Mouse (Mus musculus): Measurements from ENCODE around the gene Ank3.

Ank3 gene

DNA sequence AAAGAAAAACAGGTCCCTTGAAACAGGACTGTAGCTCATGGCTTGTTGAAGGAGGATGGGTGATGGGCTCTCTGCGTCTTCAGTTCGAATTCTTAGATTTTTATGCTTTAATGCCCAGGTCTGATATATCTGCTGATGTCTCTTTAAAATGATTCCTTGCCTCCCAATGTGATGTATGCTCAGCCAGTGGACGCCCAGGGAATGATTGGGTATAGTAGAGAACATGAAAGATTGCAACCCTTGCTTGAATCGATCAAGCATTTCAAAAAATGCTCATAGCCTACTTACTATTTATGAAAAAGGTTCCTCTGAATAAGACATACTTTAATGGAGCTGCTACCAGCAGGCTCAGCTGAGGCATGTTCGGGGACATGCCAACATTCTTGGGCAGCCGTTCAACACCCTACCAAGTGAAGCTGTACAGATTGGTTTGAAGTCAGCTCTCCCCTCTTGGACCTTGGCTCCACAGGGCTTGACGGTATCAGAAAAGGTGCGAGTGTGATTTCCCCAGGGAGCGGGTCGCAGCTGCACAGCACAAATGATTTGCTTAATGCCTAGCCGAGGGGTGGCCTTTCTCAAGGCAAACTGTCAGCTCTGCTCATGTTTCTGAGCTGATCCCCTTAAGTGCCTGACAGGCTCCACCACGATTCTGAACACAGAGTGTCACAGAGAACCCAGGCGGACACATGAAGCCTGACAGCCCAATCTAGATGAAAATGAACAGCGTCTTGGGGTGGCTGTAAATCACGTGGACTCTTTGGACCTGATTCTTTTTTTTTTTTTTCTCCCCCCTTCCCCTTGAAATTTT, 136.8 kb downstream of the Ank3 start:
- no peak for DNase-seq (ENCODE audit: low read depth, low spot score)

DNA sequence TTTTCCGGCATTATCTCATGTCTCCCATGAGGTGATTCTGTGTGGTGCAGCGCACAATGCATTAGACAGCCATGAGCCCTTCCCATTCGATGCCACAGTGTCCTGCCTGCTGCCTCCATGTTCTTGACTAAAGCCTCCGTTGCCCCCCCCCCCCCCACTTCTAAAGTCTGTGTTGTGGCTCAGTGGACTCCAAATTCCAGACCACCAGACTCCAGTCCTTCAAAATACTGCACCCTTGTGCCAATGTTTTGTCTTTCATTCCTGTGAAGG, 137.3 kb downstream of the Ank3 start:
- no peak for DNase-seq (ENCODE audit: low read depth, low spot score)

DNA sequence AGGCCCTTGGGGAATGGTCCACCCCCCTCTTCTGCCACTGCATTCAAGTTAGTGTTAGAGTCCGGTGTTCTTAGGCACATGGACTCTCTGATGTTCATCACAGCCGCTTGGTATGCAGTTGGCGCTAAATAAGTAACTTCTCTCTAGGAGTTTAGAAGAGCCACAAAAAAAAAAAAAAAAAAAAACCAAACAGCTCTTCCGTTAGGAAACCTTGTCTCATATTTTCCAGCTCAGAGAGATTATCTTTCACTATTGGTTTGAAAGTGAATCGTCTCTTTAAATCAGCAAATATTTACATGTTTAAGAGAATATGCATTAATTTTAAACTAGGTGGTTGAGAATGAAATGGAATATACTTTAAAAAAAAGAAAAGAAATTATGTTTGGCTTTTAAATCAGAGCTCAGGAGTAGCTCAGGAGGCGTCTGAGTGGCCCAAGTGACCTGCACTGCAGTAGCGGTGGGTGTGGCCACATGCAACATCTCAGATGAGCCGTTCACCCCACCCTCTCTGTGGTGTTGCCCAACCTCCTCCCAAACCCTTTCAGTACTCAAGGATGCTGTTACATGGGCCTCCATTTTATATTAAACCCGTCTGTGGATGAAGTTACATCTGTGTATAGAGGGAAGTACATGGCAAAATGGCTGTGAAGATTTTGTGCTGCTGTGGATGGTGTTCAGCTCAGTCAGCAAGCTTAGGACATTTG, 138.0 kb downstream of the Ank3 start:
- no peak for DNase-seq (ENCODE audit: low read depth, low spot score)

DNA sequence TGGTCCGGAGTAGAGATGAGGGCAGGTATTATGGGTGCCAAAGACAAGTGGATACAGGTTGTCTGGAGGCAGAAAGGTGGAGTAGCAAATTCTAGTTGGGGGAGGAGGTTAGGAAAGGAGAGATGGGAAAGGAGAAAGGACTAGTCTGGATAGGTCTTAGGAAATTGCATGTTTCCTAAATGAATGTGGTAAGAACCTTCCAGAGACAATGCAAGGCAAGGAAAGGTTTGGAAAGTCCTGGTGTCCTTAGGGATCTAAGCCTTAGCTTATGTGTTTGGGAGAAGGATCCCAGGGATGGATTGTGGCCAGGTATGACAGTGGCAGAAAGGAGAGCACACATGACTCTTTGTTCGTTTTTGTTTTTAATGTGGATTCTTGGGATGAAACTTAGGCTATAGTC, 139.7 kb downstream of the Ank3 start:
- no peak for DNase-seq (ENCODE audit: low read depth, low spot score)

DNA sequence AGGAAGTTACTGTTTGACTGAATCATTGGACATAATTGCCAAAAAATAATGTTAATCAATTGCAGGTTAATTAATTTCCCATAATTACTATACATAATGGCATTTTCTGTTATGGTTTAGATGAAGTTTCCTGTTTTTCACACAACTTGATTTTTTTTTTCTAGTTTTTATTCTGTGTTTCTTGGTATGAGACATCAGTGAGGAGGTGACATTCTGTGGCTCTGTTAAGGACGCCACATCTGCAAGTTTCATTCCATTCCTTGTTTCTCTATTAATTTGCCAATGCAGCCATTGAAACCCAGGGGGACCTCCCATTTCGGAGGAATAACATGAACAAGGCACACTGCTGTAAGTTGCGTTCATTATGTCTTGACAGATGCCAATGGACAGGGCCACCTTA, 143.9 kb downstream of the Ank3 start:
- no peak for DNase-seq (ENCODE audit: low read depth, low spot score)

DNA sequence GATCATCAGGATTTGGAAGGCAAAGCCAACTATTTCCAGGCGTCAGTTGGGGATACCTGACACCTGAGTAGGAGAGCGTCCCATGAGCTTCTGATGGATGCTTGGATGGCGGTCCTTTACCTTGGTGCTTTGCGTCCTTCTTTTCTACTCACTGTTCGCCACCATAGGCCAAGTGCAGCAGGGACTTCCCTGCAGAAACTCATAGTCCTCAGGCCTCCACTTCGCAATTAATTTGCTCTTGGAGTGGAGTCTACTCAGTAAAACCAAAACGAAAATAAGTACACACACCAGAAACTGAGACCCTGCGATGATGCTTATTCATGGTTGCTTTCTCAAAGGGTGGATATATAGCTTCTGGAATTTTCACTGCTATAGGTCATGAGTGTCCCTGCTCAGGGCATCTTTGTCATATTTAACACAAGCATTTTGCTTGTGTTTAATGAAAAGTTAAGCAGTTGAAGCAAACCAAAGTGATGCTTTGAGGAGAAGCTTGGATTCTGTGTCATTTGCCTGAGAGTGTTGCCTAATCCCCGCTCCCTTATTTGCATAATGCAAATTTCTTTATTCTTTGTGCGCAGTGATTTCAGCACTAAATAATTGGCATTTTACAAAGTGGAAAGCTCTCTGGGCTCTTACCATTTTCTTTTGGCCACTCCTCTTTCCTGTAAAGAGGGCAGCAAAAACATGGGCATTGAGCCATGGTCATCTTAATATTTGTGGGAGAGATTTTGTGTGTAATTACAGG, 145.5 kb downstream of the Ank3 start:
- DNase-seq (ENCODE audit: low read depth, low spot score) = no peak

DNA sequence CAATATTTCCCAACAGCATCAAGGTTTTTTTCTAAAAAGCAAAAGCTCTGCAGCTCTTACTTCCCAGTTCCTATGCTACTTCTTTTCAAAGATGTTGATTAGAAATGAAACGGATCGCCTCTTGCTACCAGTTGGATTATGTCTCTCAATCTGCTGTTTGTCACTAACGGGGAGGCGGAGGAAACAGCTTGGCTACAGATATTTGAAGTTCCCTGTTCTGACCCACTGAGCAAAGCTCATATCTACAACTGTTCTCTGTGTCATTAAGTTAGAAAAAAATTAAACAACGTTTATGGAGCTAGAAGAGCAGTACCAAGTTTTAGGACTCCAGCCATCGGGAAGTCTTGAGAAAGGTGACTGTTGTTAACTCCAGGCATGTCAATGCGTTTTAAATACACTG, 146.1 kb downstream of the Ank3 start:
- no peak for DNase-seq (ENCODE audit: low read depth, low spot score)

DNA sequence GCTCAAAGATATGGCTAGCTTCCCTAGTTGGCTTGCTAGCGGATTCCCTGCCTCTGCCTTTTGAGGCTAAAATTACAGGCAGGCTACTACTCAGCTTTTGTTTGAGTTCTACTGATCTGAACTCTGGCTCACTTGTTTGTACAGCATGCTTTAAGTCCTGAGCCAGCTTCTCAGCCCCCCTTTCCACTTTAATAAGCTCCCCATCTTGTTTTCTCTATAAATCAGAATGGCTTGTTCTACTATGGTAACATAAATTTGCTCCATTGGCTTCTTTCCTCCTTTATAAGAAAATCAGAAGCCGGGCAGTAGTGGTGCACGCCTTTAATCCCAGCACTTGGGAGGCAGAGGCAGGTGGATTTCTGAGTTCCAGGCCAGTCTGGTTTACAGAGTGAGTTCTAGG, 147.4 kb downstream of the Ank3 start:
- no peak for DNase-seq (ENCODE audit: low read depth, low spot score)

DNA sequence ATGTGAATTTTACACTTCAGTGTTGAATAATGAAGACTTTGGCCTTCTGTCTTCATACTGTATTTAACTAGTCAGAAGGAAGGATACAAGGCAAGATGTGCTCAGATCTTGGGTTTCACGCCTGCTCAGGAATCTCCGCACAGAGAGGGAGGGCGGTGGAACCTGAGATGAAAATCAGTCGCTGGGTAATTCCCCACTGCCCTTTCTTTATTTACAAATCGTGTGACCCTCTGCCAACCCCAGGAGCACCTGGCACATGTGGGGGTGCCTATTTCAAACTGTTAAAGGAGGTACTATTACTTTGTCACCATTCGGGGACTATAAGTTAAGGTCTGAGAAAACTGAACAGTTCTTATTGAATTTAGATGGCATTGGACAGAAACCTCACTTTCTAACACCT, 148.1 kb downstream of the Ank3 start:
- DNase-seq (ENCODE audit: low read depth, low spot score) = no peak

DNA sequence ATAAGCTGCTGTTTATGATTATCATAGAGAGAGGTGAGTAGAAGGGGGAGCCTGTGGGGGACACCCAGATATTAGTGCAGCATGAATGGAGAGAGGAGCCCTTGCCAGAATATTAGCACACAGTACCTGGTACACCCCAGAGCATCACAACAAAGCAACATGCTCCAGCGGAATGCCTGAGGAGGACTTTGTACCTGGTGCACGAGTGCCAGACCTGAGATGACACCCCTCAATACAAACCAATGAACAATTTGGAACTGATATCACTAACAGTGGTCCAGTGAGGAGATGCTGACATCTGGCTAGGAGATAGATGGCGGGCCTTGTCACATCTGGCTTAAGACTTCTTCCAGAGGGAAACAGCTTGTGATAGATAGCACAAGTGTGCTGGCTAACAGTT, 150.2 kb downstream of the Ank3 start:
- DNase-seq (ENCODE audit: low read depth, low spot score) = no peak

DNA sequence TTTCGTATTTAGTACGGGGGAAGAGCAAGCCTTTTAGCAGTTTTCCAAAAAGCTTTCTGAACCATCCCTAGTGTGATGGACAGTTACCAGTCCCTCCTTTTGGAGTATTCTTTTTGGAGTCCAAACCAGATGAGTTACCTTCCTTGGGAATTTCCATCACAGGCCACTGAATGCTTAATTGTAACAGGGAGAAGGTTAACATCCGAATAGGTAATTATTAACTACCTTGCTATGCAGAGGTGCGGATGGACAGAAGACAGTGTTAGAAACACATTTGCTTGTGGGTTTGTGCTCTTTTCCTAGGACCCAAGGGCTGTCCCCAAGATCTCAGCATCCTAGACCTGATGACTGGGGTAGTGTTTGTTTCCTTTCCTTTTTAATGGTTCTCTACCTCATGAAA, 150.6 kb downstream of the Ank3 start:
- no peak for DNase-seq (ENCODE audit: low read depth, low spot score)

DNA sequence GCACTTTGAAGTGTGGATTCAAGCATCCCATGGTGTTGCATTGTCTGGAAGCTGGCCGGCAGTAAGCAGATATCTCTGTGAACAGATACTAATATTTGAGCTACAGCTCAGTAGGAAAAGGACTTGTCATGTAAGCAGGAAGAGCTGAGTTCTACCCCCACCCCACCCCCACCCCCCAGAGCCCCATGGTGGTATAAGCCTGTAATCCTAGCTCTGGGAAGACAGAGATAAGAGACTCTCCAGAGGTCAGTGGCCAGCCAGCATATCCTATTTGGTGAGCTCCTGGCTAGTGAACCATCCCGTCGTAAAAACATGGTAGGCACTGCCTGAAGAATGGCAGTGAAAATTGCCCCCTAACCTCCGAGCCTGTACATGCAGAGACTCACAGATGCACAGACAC, 152.3 kb downstream of the Ank3 start:
- no peak for DNase-seq (ENCODE audit: low read depth, low spot score)

DNA sequence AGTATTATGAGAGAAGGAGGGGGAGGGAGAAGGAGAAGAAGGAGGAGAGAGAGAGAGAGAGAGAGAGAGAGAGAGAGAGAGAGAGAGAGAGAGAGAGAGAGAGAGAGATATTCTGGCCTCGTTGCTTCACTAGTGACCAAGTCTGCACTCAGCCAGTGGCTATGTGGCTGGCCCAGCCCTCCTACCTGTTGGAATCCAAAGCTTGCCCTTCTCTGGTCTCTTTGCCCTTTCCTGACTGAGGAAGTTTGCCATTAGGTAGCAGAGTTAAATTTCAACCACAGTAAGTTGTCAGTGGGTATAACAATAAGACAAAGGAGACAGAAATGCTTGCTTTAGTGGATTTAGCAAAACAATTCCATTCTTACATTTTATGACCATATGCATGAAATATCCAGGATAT, 154.5 kb downstream of the Ank3 start:
- no peak for DNase-seq (ENCODE audit: low read depth, low spot score)

DNA sequence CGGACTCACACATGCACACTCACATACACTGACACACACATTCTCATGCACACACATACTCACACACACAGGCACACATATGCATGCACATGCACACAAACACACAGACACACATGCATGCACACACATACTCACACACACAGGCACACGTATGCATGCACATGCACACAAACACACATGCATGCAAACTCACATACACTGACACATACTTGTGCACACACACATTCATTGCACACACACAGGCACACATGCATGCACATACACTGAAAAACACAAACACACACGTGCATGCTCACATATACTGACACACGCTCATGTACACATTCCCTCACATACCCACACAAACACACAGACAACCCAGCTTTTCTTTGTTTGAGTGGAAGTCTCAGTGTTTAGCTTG, 157.0 kb downstream of the Ank3 start:
- DNase-seq (ENCODE audit: low read depth, low spot score) = no peak

DNA sequence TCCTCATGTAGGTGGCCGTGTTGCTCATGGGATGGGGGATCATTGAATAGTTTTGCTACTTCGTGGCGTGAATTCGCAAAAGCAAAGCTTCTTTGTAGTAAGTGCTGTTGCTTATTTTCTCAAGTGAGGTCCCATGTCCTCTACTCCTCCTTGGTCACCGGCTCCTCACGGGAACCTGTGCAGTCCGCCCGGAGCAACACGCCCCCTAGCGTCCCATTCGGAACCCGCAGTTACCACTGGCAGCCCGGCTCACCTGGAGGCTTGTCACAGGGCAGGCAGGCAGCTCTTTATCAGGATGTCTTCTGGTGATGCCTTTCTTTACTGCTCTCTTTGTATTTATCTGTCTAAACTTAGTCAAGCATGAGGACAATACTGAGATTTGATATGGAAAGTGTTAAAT, 157.7 kb downstream of the Ank3 start:
- no peak for DNase-seq (ENCODE audit: low read depth, low spot score)

DNA sequence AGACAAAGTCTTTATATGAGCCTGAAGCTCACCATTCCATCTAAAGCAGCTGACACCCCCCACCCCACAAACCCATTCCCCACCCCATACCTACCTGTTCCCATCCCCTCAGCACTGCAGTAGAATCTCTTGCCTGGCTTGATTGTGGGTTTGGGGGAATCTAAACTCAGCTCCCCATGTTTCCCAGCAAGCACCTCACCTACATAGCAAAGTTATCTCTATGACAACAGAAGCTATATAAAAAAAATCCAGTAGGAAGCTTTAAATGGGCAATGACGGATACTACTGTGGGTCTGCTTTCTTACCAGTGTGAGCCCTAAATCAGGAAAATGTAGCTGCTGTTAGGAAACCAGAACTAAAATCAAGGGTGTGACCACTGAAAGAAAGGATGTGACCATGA, 161.7 kb downstream of the Ank3 start:
- no peak for DNase-seq (ENCODE audit: low read depth, low spot score)

DNA sequence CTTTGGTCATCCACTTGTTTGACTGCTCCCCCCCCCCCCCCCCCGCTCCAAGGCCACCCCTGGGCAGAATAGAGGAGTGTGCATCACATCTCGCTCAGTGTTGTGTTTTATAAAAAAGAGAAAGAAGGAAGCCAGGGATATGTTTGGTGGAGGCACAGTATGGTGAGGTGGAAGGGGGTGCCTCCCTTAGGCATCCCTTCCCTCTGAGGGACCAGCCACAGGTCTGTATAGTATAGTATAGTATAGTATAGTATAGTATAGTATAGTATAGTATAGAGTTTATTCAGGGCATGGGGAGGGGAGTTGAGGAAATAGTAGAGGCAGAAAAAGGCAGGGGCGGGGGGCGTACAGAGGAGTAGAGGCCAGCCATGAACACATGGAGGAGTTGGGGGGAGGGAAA, 164.4 kb downstream of the Ank3 start:
- no peak for DNase-seq (ENCODE audit: low read depth, low spot score)

DNA sequence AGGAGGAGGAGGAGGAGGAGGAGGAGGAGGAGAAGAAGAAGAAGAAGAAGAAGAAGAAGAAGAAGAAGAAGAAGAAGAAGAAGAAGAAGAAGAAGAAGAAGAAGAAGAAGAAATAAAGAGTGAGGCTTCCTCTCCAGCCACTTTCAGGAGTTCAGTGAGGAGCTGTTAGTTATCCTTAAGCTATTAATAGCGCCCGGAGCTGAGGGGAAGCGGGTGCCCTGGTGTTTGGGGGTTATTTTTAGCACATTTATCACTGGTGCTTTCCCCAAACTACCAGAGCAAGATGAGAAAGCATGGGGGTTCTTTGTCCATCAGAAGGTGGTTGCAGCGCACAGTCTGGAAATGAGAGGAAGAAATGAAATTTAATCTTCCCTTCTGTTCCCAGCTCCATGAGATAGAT, 166.5 kb downstream of the Ank3 start:
- DNase-seq (ENCODE audit: low read depth, low spot score) = no peak

DNA sequence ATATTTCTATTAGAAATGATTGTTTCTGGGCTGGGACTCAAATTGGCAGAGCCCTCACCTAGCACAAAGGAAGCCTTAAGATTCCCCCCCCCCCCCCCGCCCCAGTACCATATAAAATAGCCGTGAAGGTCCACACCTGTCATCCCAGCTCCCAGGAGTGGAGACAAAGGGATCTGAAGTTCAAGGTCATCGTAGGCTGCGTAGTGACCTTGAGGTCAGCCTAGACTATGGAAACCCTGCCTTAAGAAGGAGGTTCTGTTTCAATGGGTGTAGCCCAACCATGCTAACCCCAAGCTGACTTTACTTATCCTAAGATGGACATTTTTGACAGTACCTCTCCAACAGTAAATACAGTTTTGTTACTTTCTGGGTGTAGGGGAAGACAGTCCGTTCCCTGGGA, 170.4 kb downstream of the Ank3 start:
- DNase-seq (ENCODE audit: low read depth, low spot score) = no peak

DNA sequence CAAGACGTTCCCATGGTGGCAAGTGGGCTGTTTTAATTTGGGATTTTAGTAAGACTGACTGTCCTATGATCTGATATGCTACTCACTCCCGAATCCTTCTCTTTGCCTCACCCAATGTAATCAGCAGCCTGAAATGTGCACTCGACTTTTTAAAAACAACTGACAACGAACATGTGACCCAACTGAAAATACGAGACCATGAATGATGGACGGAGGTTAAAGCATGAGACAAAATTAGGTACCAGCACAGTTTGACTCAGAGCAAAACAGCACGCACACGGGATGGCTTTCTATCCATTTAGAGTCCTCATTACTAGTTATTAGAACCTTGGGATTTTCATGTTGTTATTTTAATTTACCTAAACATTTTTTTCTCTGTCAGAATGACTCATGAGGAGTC, 171.2 kb downstream of the Ank3 start:
- no peak for DNase-seq (ENCODE audit: low read depth, low spot score)

DNA sequence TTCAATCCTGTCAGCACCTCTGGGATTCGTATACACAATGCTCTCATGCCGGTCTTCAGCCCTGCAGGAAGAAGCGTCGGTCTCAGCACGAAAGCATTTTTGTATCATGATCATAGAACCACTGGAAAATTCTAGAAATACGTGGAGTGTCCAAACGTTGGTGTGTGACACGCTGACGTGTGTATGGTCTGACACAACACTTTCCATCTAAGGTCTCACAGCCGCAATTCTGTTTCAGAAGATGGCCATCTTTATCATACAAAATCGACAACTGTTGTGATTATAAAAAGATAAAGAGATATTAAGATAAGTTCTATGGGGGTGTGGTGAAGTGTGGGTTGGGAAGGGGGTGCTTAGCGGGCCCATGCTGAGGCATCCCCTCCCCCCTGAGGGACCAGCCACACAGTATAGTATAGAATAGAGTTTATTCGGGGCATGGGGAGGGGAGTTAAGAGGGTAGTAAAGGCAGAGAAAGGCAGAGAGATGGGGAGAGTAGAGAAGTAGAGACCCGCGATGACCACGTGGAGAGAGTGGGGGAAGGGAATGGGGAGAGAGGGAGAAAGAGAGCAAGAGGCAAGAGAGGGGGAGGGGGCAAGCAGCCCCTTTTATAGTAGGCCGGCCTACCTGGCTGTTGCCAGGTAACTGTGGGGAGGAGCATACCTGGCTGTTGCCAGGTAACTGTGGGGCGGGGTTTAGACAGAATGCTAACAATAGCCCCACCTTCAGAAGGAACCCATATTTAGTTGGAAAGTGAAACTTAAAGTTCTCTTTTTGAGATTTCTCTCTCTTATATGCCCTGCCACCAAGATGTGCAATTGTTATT, 172.1 kb downstream of the Ank3 start:
- no peak for DNase-seq (ENCODE audit: low read depth, low spot score)

DNA sequence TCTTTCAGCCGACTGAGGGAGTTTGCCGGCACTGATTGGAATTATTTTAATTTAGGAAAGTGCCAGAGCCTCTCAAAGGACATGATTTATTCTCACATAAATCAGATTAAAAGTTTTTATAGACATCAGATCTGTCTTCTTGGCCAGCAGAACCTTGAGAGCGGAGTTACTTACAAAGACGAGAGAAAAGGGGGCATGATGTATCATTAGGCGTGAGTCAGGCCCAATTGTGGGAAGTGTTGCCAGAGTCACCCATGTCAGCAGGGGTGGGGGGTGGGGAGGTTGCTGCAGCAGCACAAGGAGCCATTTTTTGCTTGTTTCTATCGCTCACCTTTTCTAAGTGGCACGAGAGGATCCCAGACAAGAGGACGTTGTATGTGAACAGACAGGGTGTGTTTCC, 172.8 kb downstream of the Ank3 start:
- no peak for DNase-seq (ENCODE audit: low read depth, low spot score)

All from forelimb bud, embryonic 11.5 days (tissue).